Mouse (Mus musculus) left cerebral cortex, postnatal 36 days (tissue): ENCODE measurements at regions not wholly inside any gene's neighbourhood (a gene's known extent, or its start where the extent isn't known, plus 50 kb on each side); places are given as distances from the start of the nearest gene placed in this dataset.

Experiments used
- DNase-seq, 2 experiments: peaks; one replicate each; pipeline ENCODE4 v3.0.0; 2021 to 2022; ENCODE audit warnings: low spot score in 2 of 2, mixed read lengths in 1 of 2
- intact Hi-C: fragments of 180-260 bp; cut with DNase I; formaldehyde crosslinking; loops from one replicate; pipeline ENCODE4 v1.15.1; 2025

- intact Hi-C loops, result no loop called here
Observed at GRCm38 (mm10) chr14:48046831-48047230, 73.8 kb upstream of the Peli2 start.

GRCm38 (mm10) chr14:48049698-48050459, 70.7 kb upstream of the Peli2 start:
- DNase-seq, result no peak
- intact Hi-C loops, result loop anchor here (10.0 kb wide), 1 partner anchor 135 kb away; no protein-coding TSS in a partner anchor

More at GRCm38 (mm10) chr14:48046831-48047230, 73.8 kb upstream of the Peli2 start:
- DNase-seq, result no peak

- intact Hi-C loops, result loop anchor here (10.0 kb wide), 1 partner anchor 136 kb away; no protein-coding TSS in a partner anchor
- no peak for DNase-seq
Observed at GRCm38 (mm10) chr14:48050460-48050760, 70.2 kb upstream of the Peli2 start.

DNA sequence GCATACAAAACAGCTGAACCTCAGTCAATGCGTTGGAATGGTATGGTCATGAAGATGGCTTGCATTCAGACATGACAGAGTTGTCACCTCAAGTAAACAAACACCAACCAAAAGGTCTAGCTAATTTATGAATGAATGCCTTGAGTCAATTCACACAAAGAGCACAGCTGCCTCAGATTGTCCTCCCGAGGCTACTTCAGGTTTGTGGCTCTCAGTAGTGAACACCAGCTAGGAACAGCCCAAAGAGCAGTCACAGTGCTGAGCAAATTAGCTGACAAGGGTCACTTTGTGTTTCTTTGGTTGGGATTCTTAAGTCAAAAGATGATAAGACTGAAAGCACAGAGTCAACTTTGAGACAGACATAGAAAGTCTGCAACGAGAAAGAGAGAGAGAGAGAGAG, 68.7 kb upstream of the Peli2 start:
- intact Hi-C loops, result loop anchor here (10.0 kb wide), 1 partner anchor 137 kb away; no protein-coding TSS in a partner anchor
- DNase-seq, result no peak

DNA sequence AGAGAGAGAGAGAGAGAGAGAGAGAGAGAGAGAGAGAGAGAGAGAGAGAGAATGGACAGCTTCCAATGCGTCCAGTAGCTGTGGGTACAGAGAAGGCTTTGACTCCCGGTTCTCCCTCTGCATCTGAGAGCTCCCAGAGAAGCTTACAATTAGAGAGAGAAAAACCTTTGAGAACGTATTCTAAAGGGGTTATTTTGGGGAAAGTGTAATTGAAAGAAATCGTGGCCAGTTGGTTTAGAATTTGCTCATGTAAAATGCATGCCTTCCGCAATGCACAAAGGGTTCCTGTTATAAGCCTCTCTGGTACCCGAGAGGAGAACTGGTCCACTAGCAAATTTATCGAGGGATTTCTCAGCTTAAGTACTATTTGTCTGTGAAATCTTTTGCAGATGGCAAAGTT, 68.2 kb upstream of the Peli2 start:
- DNase-seq, result no peak
- intact Hi-C loops, result loop anchor here (10.0 kb wide), 1 partner anchor 138 kb away; no protein-coding TSS in a partner anchor

- intact Hi-C loops, result loop anchor here (10.0 kb wide), 1 partner anchor 138 kb away; no protein-coding TSS in a partner anchor
- no peak for DNase-seq
Observed at GRCm38 (mm10) chr14:48053151-48053550, 67.5 kb upstream of the Peli2 start.

- intact Hi-C loops, result loop anchor here (10.0 kb wide), 1 partner anchor 140 kb away; no protein-coding TSS in a partner anchor
- no peak for DNase-seq
Observed at GRCm38 (mm10) chr14:48054719-48055118, 65.9 kb upstream of the Peli2 start.

DNA sequence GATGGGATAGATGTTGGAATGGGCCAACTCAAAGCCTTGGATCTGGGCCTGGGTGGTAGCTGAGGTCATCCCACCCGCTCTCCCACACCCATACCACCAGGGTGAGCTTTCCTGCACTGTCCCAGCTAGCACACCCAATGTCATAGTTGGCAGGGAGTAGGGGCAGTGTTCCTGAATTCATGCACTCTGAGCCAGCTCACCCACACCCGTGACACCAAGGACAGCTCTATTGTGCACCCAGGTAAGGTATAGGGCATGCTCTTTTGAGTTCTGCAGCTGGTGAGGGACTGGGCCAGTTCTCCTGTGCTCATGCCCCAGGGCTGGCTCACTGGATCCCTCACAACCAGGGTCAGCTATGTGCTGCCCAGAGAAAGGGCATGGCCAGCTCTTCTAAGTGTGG, 64.8 kb upstream of the Peli2 start:
- intact Hi-C loops, result loop anchor here (10.0 kb wide), 1 partner anchor 141 kb away; no protein-coding TSS in a partner anchor
- DNase-seq, result no peak

GRCm38 (mm10) chr14:48058234-48058868, 62.3 kb upstream of the Peli2 start:
- DNase-seq, result no peak
- intact Hi-C loops, result loop anchor here (10.0 kb wide), 1 partner anchor 144 kb away; no protein-coding TSS in a partner anchor

- intact Hi-C loops, result loop anchor here (10.0 kb wide), 1 partner anchor 145 kb away; no protein-coding TSS in a partner anchor
- peak in 1 of 2 experiments; percentile 14 for DNase-seq
Observed at GRCm38 (mm10) chr14:48059664-48060455, 60.8 kb upstream of the Peli2 start.

GRCm38 (mm10) chr14:48068641-48069040, 52.0 kb upstream of the Peli2 start:
- no peak for DNase-seq
- intact Hi-C loops, result no loop called here
